Mouse (Mus musculus) retina, postnatal 7 days (tissue): ENCODE results near the gene Actn1.
A peak's percentile ranks its signal among the peaks of the same experiment; 100 is the strongest.

Experiments
- DNase-seq: peaks from one replicate; pipeline ENCODE4 v3.0.0-alpha.2; 2012; ENCODE audit warnings: low read depth, low spot score

Gene Actn1

DNA sequence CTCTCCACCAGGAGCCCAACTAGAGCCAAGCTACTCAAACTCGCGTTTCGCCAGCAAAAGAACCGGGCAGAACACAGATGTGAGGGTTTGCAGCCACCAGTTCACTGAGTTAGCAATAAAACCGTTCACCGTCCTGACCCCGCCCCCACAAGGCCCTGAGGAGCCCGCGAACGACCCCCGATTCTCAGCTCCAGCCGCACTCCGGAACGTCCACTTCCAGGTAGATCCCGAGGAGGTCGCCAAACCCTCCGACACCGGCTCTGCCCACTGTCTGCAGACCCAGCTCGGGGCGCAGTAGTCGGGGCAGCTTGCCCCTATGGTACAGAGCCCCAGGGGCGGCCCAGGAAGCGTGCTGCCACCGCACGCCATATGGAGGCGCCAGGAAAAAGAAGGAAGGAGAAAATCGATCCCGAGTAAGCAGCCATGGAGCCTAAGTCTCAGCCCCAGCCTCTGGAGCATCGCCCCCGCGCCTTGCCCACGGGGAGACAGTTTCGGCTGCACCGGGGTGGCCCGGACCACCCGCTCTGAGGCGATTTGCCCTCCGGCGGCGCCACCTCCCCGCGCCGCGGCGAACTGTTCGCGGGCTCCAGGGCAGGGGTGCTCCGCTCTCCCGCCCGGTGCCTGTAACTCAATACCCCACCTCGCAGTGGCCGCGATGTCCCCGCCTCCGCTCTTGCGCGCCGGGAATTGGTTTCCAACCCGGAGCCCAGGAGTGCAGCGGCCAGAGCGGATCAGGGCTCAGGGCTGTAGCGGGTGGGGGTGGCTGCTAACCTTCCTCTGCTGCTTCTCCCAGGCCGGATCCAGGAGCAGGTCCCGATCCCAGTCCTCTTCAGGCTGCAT is 735 bp downstream of the Actn1 start:
- peak; percentile 46 for DNase-seq

DNA sequence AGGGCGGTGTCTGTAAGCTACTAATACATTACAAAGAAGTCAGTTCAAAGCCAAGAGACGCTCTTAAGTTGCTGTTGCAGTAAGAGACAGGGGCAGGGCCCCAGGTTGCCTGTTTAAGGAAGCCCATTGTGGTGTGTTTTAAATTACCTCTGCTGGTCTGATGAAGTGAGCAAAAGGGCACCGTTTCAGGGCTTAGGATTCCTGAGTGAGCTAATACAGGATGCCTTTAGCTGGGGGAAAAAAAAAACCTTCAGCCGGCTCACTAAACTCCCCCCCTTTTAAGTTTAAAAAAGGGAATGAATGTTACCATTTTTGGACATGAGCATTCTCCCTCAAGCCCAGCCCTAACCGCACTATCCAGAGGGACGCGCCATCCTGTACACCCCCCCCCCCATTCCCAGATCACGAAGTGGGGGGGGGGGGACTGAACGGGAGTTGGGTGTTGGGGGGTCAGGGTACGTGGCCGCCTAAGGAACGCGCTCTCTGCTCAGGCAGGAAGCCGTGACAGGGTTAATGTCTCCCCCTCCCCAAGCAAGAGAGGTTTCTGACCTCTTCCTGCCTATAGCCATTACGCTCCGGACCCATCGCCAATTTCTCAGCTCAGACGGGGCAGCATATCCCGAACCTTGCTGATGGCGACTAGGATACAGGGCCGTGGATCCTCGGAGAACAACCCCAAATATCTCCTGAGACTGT is 1.5 kb downstream of the Actn1 start:
- DNase-seq, result no peak

DNA sequence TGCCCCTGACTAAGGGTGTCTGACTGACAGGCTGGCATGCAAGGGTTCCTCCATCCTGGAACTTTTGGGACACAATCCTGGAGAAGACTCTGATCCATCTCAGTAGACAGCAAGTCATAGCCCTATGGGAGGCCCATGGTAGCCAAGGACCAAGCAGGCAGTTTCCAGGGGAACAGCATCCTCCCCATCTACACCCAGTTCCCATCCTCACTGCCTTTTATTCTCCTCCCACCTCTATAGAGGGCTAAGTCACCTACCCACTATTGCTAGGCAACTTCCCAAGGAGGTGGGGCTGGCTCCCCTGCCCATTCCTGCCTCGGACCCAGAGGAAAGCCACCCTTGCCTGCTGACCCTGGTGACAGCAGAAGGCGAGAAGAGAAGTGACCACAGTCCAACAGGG is 8.2 kb downstream of the Actn1 start:
- no peak for DNase-seq

DNA sequence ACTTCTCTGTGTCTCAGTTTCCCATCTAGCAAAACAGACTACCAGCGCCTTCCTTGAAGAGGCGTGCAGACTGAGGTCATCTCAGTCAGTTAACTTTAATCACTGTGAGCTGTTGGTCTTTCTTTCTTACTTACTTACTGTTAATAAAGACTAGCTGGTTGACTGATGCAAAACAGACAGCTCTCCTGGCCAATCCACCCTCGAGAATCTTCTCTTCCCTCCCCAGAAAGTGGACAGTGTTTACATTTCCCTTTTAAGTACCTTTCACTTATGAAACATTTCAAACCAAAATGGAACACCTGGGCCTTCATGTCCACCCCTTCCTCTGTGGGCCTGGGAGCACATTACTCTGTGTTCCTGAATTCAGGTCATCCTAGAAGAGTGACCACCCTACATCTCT is 8.6 kb downstream of the Actn1 start:
- DNase-seq, result no peak

DNA sequence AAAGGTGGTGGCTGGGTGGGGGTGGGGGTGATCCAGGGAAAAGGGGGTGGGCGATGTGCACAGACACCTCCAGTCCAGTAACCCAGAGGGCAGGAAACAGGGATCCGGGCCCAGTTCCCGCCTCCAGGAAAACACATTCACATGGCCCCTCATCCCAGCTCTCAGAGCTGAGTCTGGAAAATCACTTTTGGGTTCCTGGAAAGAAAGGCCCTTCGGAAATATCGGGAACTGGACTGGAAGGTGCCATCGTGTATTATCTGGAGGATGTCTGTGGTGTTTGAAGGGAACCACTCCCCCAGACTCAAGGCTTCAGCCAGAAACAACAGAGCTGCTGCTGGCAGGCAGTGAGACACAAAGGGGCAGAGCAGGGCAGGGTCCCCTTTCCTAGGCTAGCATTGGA is 10.6 kb downstream of the Actn1 start:
- no peak for DNase-seq

DNA sequence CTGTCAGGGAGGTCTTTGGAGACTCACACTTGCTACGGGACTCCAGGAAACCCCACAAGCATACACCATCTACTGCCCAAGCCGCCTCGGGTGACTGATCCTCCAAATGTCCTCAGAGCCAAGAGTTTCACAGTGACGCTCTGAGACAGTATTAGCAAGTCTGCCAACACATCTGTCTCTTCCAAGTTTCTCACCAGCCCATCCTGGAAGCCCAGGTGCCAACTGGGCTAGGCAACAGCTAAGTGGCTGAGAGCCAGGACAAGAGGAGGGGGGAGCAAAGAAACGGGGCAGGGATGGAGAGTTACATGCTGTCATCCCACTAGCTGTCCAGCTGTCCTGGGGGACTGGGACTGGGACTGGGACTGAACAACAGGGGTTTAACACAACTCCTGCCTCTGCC is 13.1 kb downstream of the Actn1 start:
- no peak for DNase-seq

DNA sequence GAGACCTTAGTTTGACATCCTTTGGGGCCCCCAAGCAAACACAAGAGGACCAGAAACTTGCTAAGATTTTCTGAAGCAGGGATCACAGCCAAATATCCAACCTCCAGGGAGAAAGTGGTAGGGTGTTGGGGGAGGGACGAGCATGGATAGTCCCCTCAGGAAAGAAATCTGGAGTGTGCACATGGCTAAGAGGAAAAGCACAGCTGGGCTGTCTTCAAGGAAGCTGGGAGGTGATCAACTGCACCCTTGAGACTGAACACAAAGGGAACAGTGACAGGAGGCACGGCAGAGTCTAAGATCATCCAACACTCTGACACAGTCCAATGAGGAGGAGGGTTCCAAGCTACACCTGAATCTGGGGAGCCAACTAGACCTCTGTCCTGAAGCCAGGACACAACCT is 13.7 kb downstream of the Actn1 start:
- DNase-seq, result no peak

DNA sequence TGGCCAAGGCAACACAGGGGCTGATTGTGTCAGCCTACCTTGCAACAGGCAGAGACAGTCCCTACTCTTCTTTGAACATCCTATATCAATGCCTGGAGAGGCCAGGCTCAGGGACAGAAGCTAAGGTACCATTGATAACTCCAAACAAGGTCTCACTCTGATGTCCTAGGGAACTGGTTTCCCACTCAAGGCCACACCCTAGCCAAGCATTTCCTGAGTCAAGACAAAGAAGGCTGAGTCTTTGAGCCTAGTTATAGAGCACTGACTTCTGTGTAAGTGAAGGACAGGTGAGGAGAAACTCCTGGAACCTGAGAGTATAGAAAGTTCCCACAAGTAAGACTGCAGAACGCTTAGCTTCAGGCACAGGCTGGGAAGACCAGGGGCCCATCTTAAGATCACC is 15.4 kb downstream of the Actn1 start:
- no peak for DNase-seq

DNA sequence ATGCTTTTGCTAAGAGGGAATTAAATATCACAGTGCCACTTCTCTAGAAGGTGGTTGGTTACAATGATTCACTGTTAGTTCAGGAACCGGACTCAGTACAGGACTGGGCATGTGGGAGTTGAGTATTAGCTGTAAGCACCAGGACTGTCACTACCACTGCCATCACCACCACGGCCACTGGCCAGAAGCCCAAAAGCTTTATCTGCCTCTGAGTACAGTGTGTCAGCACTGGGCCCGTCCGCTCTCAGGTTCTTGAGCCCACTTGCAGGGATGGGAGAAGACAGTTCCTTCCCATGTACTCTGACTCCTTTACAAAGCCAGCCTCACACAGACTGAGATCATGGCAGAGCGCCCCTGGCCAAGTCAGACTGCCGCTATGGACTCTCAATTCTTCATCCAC is 16.0 kb downstream of the Actn1 start:
- no peak for DNase-seq

DNA sequence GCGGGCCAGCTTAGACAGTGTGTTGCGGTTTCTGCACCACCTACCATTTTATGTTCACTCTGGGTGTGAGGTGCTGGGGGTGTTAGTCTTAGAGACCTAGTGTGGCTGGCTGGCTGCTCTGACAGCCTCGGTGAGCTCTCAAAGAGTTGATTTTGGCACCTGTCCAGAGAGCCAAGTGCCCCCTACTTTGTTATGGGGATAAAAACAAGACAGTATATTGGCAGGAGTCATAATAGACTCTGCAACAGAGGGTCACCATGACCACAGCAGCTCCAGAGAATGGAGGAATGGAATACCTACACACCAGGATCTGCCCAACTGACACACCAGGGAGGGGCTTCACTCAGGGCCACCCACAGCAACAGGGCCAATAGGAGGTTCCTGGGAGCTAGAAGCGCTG is 16.8 kb downstream of the Actn1 start:
- DNase-seq, result no peak

DNA sequence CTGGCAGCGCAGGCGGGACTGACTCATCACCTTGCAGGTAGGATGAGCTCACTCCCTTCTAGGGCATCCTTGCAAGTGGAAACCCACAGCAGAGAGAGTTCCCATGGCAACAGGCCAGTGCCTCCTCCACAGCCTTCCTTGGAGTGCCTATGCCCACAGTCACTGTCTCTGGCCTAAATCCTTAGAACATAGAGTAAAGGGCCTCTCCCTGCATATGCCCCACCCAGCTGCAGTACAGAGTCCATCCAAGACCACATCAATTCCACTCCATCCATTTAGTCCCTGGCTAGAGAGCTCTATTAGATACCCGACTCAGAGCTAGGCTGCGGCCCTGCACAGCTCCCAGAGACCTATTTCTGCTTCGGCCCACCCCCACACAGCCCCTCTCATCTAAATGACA is 20.7 kb downstream of the Actn1 start:
- no peak for DNase-seq

DNA sequence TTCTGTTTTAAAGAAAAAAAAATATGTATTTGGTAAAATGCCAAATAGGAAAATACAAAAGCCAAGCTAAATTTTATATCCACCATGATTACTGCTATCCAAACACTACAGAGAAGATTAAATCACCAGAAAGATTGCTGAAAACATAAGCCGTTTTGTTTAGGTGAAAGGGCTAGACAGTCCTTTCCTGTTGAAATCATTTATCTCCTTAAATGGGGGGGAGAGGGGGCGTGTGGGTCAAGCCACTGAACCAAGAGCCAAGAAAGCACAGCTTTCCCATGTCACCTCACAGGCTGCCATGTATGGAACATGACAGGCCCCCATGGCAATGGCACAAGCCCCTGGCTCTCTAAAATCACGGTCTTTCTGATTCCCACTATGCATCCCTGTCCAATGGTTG is 21.6 kb downstream of the Actn1 start:
- no peak for DNase-seq

DNA sequence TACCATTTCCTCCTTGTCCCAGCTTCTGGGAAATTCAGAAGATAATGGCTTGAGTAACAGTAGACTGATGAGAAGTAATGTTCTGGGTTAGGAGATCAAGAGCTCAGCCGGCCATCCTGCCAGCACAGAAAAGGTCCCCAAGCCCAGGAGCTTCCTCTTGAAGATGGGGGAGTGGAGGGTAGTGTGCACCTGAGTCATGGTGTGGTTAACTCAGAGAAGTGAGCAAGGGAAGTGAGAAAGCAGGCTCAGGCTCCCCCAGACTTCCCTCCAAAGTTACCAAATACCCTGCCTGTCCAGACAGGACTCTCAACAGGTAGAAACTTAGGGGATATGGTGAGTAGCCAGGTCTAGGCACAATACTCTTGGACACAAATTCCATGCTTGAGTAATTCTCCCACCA is 24.9 kb downstream of the Actn1 start:
- DNase-seq, result no peak

DNA sequence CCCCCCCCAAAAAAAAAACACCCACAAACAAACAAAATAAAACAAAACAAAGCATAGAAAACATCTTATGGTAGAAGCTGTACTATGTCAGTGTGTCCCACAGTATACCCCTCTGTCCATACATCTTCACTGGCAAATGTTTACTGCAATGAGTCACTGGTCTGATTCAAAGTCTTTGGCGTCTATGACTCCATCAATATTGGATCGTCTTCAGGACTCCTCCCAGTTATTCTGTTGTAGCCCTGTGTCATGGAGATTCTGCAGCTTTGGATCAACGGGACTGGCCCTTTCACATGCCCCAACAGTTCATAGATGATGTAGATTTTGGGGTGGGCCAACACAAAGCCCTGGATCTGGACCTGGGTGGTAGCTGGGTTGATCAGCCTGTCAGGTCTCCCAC is 25.9 kb downstream of the Actn1 start:
- no peak for DNase-seq

DNA sequence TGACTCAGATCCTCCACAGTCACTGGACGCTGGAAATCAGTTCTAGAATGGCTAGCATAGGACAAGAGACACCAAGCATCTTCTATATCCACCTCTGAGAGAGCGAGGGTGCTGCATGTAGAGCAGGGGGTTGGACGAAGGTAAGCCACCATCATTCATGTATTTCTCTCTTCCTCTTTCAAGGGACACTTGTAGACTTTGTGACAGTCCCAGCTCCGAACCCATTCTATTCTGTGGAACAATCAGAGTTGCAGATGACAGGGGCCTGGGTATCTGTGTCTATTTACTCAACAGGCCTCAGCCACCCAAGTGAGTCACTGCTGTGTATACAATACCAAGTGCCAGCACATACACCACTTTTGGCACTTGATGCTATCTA is 27.3 kb downstream of the Actn1 start:
- DNase-seq, result no peak

DNA sequence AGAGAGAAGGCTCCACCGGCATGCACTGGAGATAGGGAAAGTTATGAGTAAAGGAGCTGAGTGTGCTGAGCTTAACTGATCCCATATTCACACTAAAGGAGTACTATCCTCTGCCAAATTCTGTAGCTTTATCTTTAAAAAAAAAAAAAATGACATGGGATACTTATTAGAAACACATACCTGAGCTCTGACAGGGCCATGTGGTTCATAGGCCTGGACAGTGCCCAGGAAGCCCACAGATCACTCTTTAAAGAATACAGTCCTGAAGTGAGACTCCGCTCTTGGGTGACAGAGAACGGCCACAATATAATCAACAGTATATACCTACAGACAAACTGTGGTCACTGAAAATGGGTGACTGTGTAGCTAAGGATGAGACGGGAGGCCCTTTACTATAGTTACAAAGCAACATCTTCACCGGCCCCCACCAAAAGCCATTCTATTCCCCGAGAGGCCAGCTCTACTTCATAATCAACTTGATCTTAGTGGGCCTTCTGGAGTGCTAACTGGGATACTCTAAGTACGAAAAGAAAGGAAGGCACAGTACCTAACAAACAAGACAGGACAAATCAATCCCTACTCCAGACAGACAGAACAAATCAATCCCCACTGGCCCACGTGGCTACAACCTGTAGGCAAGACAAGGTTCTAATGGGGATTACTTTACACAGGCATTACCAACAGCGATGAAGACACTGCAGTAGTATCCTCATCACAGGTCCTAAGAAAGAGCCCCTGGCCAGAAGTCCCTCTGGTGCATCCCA is 27.9 kb downstream of the Actn1 start:
- DNase-seq, result no peak

DNA sequence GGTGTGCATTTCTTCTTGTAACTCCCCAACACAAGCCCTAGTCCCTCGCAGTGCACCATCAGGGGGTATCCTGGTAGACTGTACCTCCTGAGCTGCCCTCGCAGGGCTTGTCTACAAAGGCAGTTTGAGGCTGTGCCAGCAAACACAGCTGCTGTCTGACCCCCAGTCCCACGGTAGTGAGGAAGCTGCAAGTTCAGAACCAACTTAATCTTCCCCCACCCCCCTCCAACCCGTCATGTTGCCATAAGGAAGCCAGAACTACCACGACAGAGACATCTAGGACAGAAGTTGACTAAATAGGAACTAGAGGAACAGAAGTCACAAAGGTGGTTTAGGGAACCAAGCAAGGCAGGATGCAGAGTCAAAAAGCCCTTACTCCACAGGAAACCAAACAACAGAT is 28.9 kb downstream of the Actn1 start:
- no peak for DNase-seq

DNA sequence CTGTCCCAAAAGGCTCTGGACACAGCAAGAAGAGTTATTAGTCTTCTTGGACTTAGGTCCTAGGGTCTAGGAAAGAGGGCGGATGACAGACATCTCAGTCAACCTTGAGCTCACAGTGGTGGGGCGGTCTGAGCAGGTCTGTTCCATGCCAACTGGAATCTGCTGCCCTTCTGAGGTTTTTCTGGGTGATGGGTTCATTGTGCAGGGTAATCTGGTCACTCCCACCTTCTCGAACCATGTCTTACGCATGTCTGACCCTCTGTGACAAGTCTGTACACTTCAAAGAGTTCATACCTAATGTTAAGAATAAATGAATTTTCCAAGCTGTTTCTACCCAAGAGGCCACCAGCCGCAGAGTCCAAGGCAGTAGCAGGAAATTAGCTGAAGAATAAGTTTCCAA is 29.3 kb downstream of the Actn1 start:
- no peak for DNase-seq

DNA sequence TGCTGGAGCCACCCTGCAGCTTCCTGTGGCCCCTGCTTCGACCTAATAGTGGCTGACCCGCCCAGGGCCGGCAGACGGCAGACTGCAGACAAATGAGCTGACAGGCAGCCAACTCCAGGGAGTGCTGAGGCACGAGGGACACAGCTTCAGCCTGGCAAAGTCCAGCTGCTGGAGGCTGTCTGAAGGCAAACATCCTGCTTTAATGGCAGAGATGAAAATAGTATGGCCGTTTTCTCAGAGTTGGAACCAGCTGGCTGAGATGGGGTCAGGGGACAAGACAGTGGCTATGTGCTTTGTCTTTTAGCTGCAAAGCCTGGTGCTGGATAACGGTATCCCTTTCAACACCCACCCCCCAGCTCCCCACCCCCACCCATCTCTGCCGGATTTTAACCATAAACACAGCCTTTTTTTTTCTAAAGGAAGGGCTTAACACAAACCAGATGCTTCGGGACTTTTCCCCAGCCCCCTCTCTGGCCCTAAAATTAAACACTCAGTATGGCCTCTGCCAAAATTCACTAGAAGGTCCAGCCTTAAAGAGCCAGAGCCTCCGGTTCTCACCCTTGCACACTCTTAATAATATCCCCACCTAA is 30.0 kb downstream of the Actn1 start:
- no peak for DNase-seq

DNA sequence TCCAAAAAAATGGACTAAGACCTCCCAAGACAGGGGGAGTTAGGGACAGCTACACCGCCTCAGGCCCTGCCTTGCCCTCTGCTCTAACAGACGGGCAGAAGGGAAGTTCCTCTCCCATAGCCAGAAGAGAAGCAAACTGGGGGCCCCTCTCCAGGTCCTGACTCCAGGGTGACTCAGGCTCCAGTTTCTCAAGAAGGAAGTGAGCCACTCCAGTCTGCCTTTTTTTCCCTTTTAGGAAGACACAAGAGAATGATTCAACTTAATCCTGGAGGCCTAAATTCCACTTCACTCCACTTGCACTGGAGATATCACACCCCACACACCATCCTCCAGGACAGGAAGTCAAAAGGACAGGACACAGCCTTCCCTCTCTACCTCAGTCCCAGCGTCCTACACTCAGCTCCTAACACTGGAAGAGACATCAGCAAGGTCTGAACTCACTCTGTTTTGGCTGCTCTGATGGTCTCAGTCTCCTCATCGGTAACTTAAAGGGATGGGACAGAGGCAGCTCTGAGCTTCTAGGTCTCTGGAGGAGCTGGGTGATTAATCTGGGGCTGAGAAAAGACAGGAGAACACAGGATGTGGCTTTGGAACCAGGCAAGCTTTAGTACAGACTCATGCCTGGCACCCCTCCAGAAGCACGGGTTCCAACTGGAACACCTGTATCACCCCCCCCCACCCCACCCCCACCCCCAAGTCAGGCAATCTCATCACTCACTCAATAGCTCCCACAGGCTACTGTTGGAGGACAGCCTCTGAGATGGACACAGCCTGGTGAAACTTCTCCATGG is 31.0 kb downstream of the Actn1 start:
- DNase-seq, result no peak

DNA sequence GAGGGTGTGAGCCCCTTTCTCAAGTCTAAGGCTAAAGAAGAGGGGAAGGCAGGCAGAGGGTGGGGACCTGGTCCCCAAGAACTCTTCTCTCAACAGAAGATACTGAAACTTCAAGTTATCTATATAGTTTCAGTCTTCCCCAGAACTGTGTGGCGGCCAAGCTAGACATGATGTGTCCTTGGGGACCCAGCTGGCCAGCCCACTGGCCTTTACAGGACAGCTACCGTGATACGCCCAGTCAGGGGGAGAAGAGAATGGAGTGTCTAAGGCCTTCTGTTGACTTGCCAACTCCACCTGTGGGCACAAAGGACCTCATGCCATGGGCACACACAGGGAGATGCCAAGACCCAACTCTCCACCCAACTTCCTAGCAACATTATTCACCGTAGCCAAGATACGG is 31.8 kb downstream of the Actn1 start:
- DNase-seq, result no peak

DNA sequence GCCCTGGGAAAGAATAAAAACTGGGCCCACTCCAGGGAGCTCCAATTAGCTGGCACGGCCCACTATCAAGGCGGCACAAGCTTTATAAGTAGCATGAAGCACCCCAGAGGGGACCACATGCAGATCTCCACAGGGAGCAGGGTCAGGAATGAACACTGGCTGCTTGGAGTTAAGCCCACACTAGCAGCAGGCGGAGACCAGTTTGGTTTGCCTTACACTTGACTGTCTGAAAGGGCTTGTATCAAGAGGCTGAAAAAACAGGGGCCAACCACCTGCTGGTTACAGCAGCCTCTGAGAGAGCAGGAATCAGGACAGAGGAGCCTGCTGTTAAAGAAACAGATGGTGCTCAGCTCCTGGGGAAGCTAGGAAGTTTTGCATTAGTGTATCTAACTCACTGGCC is 32.3 kb downstream of the Actn1 start:
- no peak for DNase-seq
